Mouse (Mus musculus) liver, embryonic 13.5 days (tissue): ENCODE data around the gene Akap12. TPM values are rescaled to one million over a fixed set of nuclear protein-coding genes. Genes with fewer than 3 reads are reported as not detected.

ENCODE experiments used
- ATAC-seq: fragments of 200-750 bp; cut with Nextera tagmentation; 2 replicates; pipeline ENCODE4 v1.8.0; 2017; ENCODE audit warnings: low read depth, mild to moderate bottlenecking, moderate number of reproducible peaks, moderate library complexity
- DNase-seq: peaks from one replicate; pipeline ENCODE4 v3.0.0; 2022
- H3K27ac ChIP-seq: fragments of 300-500 bp; sonication (generic); 2 replicates; pipeline ENCODE4 v1.5.1; 2015; ENCODE audit warnings: moderate library complexity, mild to moderate bottlenecking, inconsistent platforms
- H3K27me3 ChIP-seq: fragments of 300-500 bp; sonication (generic); 2 replicates; pipeline ENCODE4 v1.6.1; 2015; ENCODE audit warnings: mild to moderate bottlenecking, inconsistent platforms
- H3K36me3 ChIP-seq: fragments of 300-500 bp; sonication (generic); 2 replicates; pipeline ENCODE4 v1.6.1; 2015; ENCODE audit warnings: mild to moderate bottlenecking, inconsistent platforms
- H3K4me1 ChIP-seq: fragments of 300-500 bp; sonication (generic); replicated peaks from 2 replicates; pipeline ENCODE4 v1.6.1; 2015; ENCODE audit warnings: inconsistent platforms
- H3K4me2 ChIP-seq: fragments of 300-500 bp; sonication (generic); 2 replicates; pipeline ENCODE4 v1.6.1; 2015; ENCODE audit warnings: inconsistent platforms, mild to moderate bottlenecking, moderate library complexity
- H3K4me3 ChIP-seq: fragments of 300-500 bp; sonication (generic); replicated peaks from 2 replicates; pipeline ENCODE4 v1.5.1; 2015; ENCODE audit warnings: mild to moderate bottlenecking, inconsistent platforms
- H3K9ac ChIP-seq: fragments of 300-500 bp; sonication (generic); 2 replicates; pipeline ENCODE4 v1.6.1; 2015; ENCODE audit warnings: mild to moderate bottlenecking, inconsistent platforms
- H3K9me3 ChIP-seq: fragments of 300-500 bp; sonication (generic); replicated peaks from 2 replicates; pipeline ENCODE4 v1.6.1; 2016; ENCODE audit warnings: inconsistent platforms
- WGBS: fragments of 180-500 bp; shearing (Covaris S2); methylation state at CpG from one replicate; pipeline ENCODE4 v1.1.7; 2015; ENCODE audit not compliant: insufficient replicate concordance; 5-methylcytosine and 5-hydroxymethylcytosine counted together
- polyA plus RNA-seq: library from polyadenylated mRNA; unstranded; fragments of >200 nt; fragmentation: Nextera tagmentation; extraction: Ambion mirVana; gene quantifications from 2 replicates; pipeline ENCODE4 v1.2.1, GENCODE M21; 2015

Akap12 gene
- polyA plus RNA-seq, 1 experiment from 2014 or later, result 4.6 TPM

GRCm38 (mm10) chr10:4387701-4388383, 121.7 kb downstream of the Akap12 start, which contains the start of gene Zbtb2:
Gene Zbtb2 (minus strand): TSS chr10:4388108.
- no peaks in the 10 kb centered on the region for H3K9me3 ChIP-seq
- peak within 1 kb of the TSS; percentile 96 for H3K4me2 ChIP-seq
- peaks cover 80% of the 10 kb centered on the region for H3K4me1 ChIP-seq
- peak within 1 kb of the TSS; percentile 96 for H3K27ac ChIP-seq
- H3K36me3 ChIP-seq, result no peaks in the 10 kb centered on the region; the same call in none of the 2 replicates
- peak; percentile 60 for DNase-seq
- peak; percentile 1; the same call in 1 of the 2 replicates for ATAC-seq
- WGBS, result under 1% methylated on average over 61 of the region's 87 CpGs
- H3K27me3 ChIP-seq, result no peaks in the 10 kb centered on the region
- peak within 1 kb of the TSS; percentile 98 for H3K4me3 ChIP-seq
- peak within 1 kb of the TSS; percentile 98 for H3K9ac ChIP-seq

DNA sequence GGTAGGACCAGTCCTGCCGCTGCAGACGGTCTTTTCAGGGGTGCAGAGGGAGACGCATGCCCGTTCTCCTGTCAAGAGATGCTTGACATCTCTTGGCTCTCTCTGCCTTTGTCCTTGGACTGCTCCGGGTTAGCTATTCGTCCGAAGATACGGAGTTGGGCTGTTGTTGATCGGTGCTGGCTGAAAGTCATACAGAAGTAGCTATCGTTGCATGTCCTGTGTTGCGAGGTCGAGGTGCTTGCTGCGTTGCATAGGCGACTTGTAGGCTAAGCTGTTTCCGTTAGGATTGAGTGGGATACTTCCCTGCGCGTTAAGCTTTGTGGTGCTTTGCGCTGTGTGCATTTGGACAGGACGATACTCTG, 122.2 kb downstream of the Akap12 start:
- ATAC-seq (no peak), DNase-seq (no peak)
- Histone ChIP-seq H3K4me3 (peak overlapping the region; percentile 98), H3K27me3 (no peaks in the 10 kb centered on the region), H3K27ac (peak overlapping the region; percentile 96), H3K4me2 (peak overlapping the region; percentile 96), H3K4me1 (peaks cover 79% of the 10 kb centered on the region), H3K9me3 (no peaks in the 10 kb centered on the region), H3K36me3 (no peaks in the 10 kb centered on the region; the same call in none of the 2 replicates), H3K9ac (peak overlapping the region; percentile 98)
- under 1% methylated on average over 19 of the region's 19 CpGs for WGBS

- Histone ChIP-seq H3K4me3 (peak overlapping the region; percentile 98), H3K9me3 (no peaks in the 10 kb centered on the region), H3K4me1 (peaks cover 74% of the 10 kb centered on the region), H3K4me2 (peak overlapping the region; percentile 96), H3K27ac (0 out of 2 replicates have a peak overlapping the region, but pooled peaks have one; percentile 96), H3K36me3 (peaks cover 4% of the 10 kb centered on the region), H3K27me3 (no peaks in the 10 kb centered on the region), H3K9ac (peak overlapping the region; percentile 98)
- ATAC-seq (no peak), DNase-seq (no peak)
- 16% methylated on average over 10 of the region's 10 CpGs for WGBS
Measured at GRCm38 (mm10) chr10:4389036-4389435, 122.9 kb downstream of the Akap12 start.

DNA sequence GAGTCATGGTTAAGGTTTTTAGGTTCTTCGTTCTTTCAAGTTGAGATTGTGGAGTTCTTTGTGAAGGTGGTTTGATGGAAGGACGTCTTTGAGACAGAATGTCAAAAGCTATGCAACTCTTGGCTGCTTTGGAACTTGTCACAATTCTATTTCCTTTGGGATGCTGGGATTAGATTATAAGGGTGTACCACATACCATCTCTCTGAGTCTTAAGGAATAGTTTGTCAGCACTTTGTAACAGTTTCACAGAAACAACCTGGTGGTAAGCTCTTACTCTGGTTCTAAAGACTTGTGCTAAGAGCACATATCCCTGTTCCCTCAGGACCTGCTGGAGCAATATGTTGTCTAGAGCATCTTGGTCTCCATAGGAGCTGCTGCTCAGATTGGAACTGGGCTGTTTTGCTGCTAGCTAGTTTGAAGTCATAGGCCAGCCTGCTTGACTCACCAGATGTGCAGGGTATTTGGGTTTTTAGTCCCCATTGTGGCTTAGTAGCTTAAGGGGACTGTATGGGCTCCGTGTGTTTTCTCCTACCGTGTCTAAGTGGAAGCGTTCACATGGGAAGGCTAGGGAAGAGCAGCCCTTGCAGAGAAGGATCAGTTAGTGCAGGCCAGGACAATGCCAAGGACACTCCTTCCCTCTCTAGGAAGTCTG, 123.4 kb downstream of the Akap12 start:
- Histone ChIP-seq H3K4me1 (peaks cover 70% of the 10 kb centered on the region), H3K4me2 (peak overlapping the region; percentile 96), H3K9me3 (no peaks in the 10 kb centered on the region), H3K27ac (no peak overlapping the region), H3K27me3 (no peaks in the 10 kb centered on the region), H3K9ac (peak overlapping the region; percentile 98), H3K36me3 (peaks cover 9% of the 10 kb centered on the region), H3K4me3 (peak overlapping the region; percentile 98)
- no peak for ATAC-seq
- DNase-seq, result no peak
- WGBS, result 58% methylated on average over 5 of the region's 5 CpGs

DNA sequence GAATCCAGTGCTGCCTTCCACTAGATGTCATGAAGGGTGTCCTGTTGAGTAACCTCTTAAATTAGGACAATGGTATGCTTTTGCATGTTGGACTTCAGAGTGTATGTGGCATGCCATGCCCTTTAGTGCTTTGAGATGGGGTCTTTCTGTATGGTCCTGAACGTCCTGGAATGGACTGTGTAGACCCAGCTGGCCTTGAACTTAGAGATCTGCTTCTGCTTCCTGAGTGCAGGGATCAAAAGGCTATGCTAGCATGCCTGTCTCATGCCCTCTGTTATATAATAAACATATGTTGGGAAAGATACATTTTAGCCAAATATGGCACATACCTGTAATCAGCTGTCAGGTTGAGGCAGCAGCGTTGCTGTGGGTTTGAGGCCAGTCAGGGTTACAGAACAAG, 124.4 kb downstream of the Akap12 start:
- Histone ChIP-seq H3K9ac (no peak overlapping the region), H3K4me3 (no peak overlapping the region), H3K4me2 (no peak overlapping the region), H3K36me3 (peaks cover 19% of the 10 kb centered on the region), H3K27me3 (no peaks in the 10 kb centered on the region), H3K4me1 (peaks cover 65% of the 10 kb centered on the region), H3K27ac (no peak overlapping the region), H3K9me3 (no peaks in the 10 kb centered on the region)
- ATAC-seq, result no peak
- WGBS, result 55% methylated on average over 2 of the region's 2 CpGs
- no peak for DNase-seq

GRCm38 (mm10) chr10:4391076-4391475, 124.9 kb downstream of the Akap12 start:
- Histone ChIP-seq H3K27ac (no peak overlapping the region), H3K36me3 (peaks cover 24% of the 10 kb centered on the region), H3K27me3 (no peaks in the 10 kb centered on the region), H3K9me3 (no peaks in the 10 kb centered on the region), H3K4me2 (no peak overlapping the region), H3K9ac (0 out of 2 replicates have a peak overlapping the region, but pooled peaks have one; percentile 9), H3K4me3 (no peak overlapping the region), H3K4me1 (peaks cover 62% of the 10 kb centered on the region)
- ATAC-seq, result no peak
- DNase-seq, result no peak
- WGBS, result 70% methylated on average over 5 of the region's 5 CpGs

GRCm38 (mm10) chr10:4391851-4392250, 125.7 kb downstream of the Akap12 start:
- H3K9ac ChIP-seq, result 0 out of 2 replicates have a peak overlapping the region, but pooled peaks have one; percentile 9
- WGBS, result 68% methylated on average over 6 of the region's 6 CpGs
- no peak overlapping the region for H3K4me2 ChIP-seq
- no peak for DNase-seq
- no peaks in the 10 kb centered on the region for H3K9me3 ChIP-seq
- peak overlapping the region; percentile 5; the same call in 1 of the 2 replicates for H3K27ac ChIP-seq
- peaks cover 27% of the 10 kb centered on the region for H3K36me3 ChIP-seq
- ATAC-seq, result no peak
- H3K4me1 ChIP-seq, result peaks cover 58% of the 10 kb centered on the region
- H3K27me3 ChIP-seq, result no peaks in the 10 kb centered on the region
- H3K4me3 ChIP-seq, result no peak overlapping the region

- H3K4me3 ChIP-seq, result no peak overlapping the region
- no peaks in the 10 kb centered on the region for H3K9me3 ChIP-seq
- WGBS, result 75% methylated on average over 3 of the region's 3 CpGs
- peaks cover 47% of the 10 kb centered on the region for H3K36me3 ChIP-seq
- H3K27me3 ChIP-seq, result no peaks in the 10 kb centered on the region
- ATAC-seq, result no peak
- DNase-seq, result no peak
- H3K9ac ChIP-seq, result no peak overlapping the region
- no peak overlapping the region for H3K27ac ChIP-seq
- H3K4me1 ChIP-seq, result peaks cover 37% of the 10 kb centered on the region
- H3K4me2 ChIP-seq, result no peak overlapping the region
Measured at GRCm38 (mm10) chr10:4395321-4395720, 129.1 kb downstream of the Akap12 start.

- H3K4me1 ChIP-seq, result peaks cover 14% of the 10 kb centered on the region
- H3K9me3 ChIP-seq, result no peaks in the 10 kb centered on the region
- H3K4me3 ChIP-seq, result no peak overlapping the region
- DNase-seq (no peak), ATAC-seq (no peak)
- no peaks in the 10 kb centered on the region for H3K27me3 ChIP-seq
- no peak overlapping the region for H3K9ac ChIP-seq
- no peak overlapping the region for H3K4me2 ChIP-seq
- peaks cover 67% of the 10 kb centered on the region for H3K36me3 ChIP-seq
- 73% methylated on average over 5 of the region's 5 CpGs for WGBS
- no peak overlapping the region for H3K27ac ChIP-seq
Measured at GRCm38 (mm10) chr10:4398058-4398457, 131.9 kb downstream of the Akap12 start.

DNA sequence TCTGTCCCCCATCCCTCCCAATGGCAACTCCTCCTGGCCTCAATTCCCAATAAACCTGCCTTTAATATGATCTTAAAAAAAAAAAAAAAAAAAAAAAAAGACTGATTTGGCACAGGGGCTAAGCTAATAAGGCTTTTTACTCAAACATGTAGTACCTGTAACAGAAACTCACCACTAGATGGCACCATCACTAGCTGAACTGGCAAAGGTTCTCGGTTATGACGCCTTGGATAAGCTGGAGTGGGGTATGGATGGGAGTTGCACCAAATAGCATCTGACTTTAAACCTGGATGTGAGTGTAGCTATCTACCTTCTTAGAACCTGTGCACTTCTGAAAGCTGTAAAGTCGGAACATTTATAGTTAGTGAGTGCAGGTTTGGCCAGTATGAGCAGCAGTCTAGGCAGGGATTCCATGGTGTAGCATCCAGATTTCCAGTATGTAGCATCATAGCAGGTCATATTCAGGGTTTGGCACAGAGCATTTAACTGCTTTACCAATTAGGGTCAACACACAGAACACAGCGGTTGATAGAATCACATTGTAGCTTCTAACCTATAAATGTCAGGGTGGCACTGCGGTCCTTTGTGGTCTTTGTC, 138.8 kb downstream of the Akap12 start:
- DNase-seq (no peak), ATAC-seq (0 out of 2 replicates have a peak, but pooled peaks have one; percentile 10)
- Histone ChIP-seq H3K4me2 (no peak overlapping the region), H3K27me3 (no peaks in the 10 kb centered on the region), H3K36me3 (peaks cover 66% of the 10 kb centered on the region), H3K9me3 (no peaks in the 10 kb centered on the region), H3K4me1 (peaks cover 10% of the 10 kb centered on the region), H3K4me3 (no peak overlapping the region), H3K27ac (no peak overlapping the region), H3K9ac (no peak overlapping the region)
- WGBS, result 57% methylated on average over 5 of the region's 5 CpGs

DNA sequence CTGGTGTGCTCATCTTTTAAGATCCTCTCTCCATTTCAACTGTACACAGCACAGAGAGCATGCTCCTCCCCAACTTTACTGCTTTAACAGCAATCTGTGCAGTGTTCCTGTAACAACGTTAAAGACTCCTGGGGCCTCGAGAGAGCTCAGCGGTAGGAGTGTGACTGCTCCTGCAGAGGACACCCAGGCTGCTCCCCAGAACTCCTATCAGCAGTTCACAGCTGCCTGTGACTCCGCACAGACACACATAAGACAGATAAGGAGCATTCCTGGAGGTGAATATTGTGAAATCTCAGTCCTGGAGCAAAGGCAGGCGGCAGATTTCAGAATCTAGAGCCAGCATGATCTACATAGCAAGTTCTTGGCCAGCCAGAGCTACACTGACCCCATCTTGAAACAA, 139.3 kb downstream of the Akap12 start:
- H3K36me3 ChIP-seq, result peaks cover 68% of the 10 kb centered on the region
- WGBS, result 13% methylated on average over 5 of the region's 5 CpGs
- H3K9me3 ChIP-seq, result no peaks in the 10 kb centered on the region
- no peak overlapping the region for H3K4me2 ChIP-seq
- H3K27me3 ChIP-seq, result no peaks in the 10 kb centered on the region
- DNase-seq, result peak; percentile 61
- ATAC-seq, result peak; percentile 88
- no peak overlapping the region for H3K9ac ChIP-seq
- peaks cover 10% of the 10 kb centered on the region for H3K4me1 ChIP-seq
- H3K4me3 ChIP-seq, result no peak overlapping the region
- no peak overlapping the region for H3K27ac ChIP-seq
